Mouse (Mus musculus) forebrain, embryonic 14.5 days (tissue): ENCODE measurements around the gene Socs1. TPM values are rescaled to one million over a fixed set of nuclear protein-coding genes. Genes with fewer than 3 reads are reported as not detected.

ENCODE experiments used
- ATAC-seq: fragments of 200-750 bp; cut with Nextera tagmentation; 2 replicates; pipeline ENCODE4 v1.8.0; 2017; ENCODE audit warnings: mild to moderate bottlenecking, moderate library complexity
- DNase-seq: peaks from one replicate; pipeline ENCODE4 v3.0.0-alpha.2; 2015; ENCODE audit warnings: low spot score
- H3K27ac ChIP-seq: fragments of 300-500 bp; sonication (generic); 2 replicates; pipeline ENCODE4 v1.5.1; 2014; ENCODE audit warnings: low read depth, mild to moderate bottlenecking, control low read depth, low read length, moderate library complexity
- H3K27me3 ChIP-seq: fragments of 300-500 bp; sonication (generic); replicated peaks from 2 replicates; pipeline ENCODE4 v1.6.1; 2014; ENCODE audit warnings: low read length, control low read depth, mixed read lengths; ENCODE audit not compliant: control insufficient read depth, insufficient read depth
- H3K36me3 ChIP-seq: fragments of 300-500 bp; sonication (generic); 2 replicates; pipeline ENCODE4 v1.6.1; 2014; ENCODE audit warnings: low read length, control low read depth; ENCODE audit not compliant: control insufficient read depth, insufficient read depth
- H3K4me1 ChIP-seq: fragments of 300-500 bp; sonication (generic); 2 replicates; pipeline ENCODE4 v1.6.1; 2014; ENCODE audit warnings: antibody characterized with exemption, low read length, control low read depth; ENCODE audit not compliant: control insufficient read depth, insufficient read depth
- H3K4me2 ChIP-seq: fragments of 300-500 bp; sonication (generic); 2 replicates; pipeline ENCODE4 v1.6.1; 2014; ENCODE audit warnings: mild to moderate bottlenecking, control low read depth, low read length
- H3K4me3 ChIP-seq: fragments of 300-500 bp; sonication (generic); 2 replicates; pipeline ENCODE4 v1.5.1; 2014; ENCODE audit warnings: low read depth, low read length, control low read depth
- H3K9ac ChIP-seq: fragments of 300-500 bp; sonication (generic); 2 replicates; pipeline ENCODE4 v1.6.1; 2014; ENCODE audit warnings: mild to moderate bottlenecking, low read length, control low read depth, moderate library complexity
- H3K9me3 ChIP-seq: fragments of 300-500 bp; sonication (generic); replicated peaks from 2 replicates; pipeline ENCODE4 v1.6.1; 2016; ENCODE audit warnings: low read length, control low read depth, mixed read lengths; ENCODE audit not compliant: control insufficient read depth
- WGBS: fragments of 180-500 bp; shearing (Covaris S2); extraction: QIAGEN DNeasy Blood & Tissue Kit; methylation state at CpG from one replicate; pipeline ENCODE4 v1.1.7; 2014; 5-methylcytosine and 5-hydroxymethylcytosine counted together
- polyA plus RNA-seq: library from polyadenylated mRNA; unstranded; fragments of >200 nt; fragmentation: Nextera tagmentation; extraction: Ambion mirVana; gene quantifications from 2 replicates; pipeline ENCODE4 v1.2.1, GENCODE M21; 2014

Gene Socs1
- polyA plus RNA-seq, result 1.1 and 1.6 TPM in 2 replicates

DNA sequence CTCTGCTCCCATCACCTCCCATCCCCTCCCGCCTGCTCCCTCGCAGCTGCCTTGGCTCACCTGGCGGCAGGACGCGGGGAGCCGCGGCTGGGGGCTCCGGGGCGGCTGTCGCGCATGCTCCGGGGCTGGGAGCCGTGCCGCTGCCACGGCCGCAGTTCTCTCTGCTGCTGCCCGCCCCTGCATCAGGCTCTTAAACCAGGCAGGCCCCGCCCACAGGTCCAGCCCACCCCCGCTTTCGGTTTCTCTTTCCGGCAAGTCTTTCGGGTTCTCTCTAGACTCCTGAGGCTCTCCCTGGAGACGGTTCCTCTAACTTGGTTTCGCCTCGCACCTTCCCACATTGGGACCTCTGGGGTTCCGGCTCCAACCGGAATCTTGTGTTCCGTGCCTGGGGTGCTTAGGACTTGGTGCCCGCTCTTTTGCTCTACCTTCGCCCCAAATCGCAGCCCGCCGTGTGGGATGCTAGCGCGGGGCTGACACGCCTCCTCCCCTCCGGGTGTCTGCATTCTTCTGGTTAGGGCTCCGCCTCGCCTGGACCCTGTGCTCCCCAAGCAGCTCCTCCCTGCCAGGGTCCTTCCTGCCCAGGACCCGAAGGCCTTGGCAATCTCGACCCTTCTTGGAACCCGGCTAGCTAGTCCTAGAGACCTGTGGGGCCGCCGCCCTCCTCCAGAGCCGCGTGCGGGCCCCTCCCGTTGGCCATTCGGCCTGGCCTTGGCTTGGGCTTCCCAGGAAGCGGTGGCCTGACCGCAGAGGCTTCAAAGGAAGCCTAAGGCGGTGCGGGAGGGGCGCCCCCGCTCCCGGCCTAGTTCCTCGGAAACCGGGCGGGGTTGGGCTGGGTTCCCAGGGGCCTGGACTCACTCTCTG lies at the start of gene Socs1:
Gene Socs1, minus strand, starts transcription at position 166 of the 861 bp plus-strand sequence.
- 0 out of 2 replicates have a peak, but pooled peaks cover 9% of the 10 kb centered on the region for H3K27me3 ChIP-seq
- peak within 1 kb of the TSS; percentile 50 for H3K4me3 ChIP-seq
- WGBS, result 0% methylated on average over 43 of the region's 59 CpGs
- ATAC-seq (peak; percentile 88), DNase-seq (peak; percentile 91)
- H3K4me2 ChIP-seq, result peak within 1 kb of the TSS; percentile 97
- no peaks in the 10 kb centered on the region for H3K36me3 ChIP-seq
- peak within 1 kb of the TSS; percentile 70 for H3K27ac ChIP-seq
- peak within 1 kb of the TSS; percentile 67 for H3K9ac ChIP-seq
- no peaks in the 10 kb centered on the region for H3K9me3 ChIP-seq
- H3K4me1 ChIP-seq, result 0 out of 2 replicates have a peak, but pooled peaks cover 3% of the 10 kb centered on the region

DNA sequence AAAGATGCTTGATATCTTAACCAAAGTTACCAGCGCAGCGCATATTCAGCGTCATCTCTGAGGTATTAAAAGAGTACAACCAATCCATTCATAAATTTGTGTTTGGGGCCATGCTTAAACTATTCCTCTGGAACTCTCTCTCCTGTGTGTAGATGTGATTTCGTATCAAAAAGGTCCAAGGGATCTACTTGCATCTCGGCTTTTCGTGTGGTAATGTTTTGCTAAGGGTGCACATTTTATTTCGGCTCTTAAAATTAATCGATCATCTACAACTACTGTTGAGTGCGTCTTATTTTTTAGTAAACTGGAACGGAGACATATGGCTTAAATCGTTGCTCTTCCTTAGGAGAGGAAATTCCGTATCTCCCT lies 49.2 kb upstream of the Socs1 start:
- H3K9ac ChIP-seq, result peak overlapping the region; percentile 68; the same call in 1 of the 2 replicates
- peak; percentile 5; the same call in 1 of the 2 replicates for ATAC-seq
- WGBS, result 8% methylated on average over 12 of the region's 12 CpGs

GRCm38 (mm10) chr16:10828461-10828805 lies 43.1 kb upstream of the Socs1 start:
- Histone ChIP-seq H3K36me3 (no peaks in the 10 kb centered on the region), H3K4me1 (no peaks in the 10 kb centered on the region), H3K9me3 (no peaks in the 10 kb centered on the region), H3K4me2 (no peak overlapping the region), H3K9ac (no peak overlapping the region), H3K27me3 (no peaks in the 10 kb centered on the region), H3K27ac (no peak overlapping the region), H3K4me3 (no peak overlapping the region)
- ATAC-seq (no peak), DNase-seq (no peak)
- WGBS, result 85% methylated on average over 4 of the region's 4 CpGs

More for the DNA sequence above, 49.2 kb upstream of the Socs1 start:
- DNase-seq, result no peak
- 0 out of 2 replicates have a peak, but pooled peaks cover 2% of the 10 kb centered on the region for H3K27me3 ChIP-seq
- no peak overlapping the region for H3K27ac ChIP-seq
- no peaks in the 10 kb centered on the region for H3K9me3 ChIP-seq
- H3K4me1 ChIP-seq, result 0 out of 2 replicates have a peak, but pooled peaks cover 5% of the 10 kb centered on the region
- H3K4me2 ChIP-seq, result peak overlapping the region; percentile 93
- no peaks in the 10 kb centered on the region for H3K36me3 ChIP-seq
- H3K4me3 ChIP-seq, result peak overlapping the region; percentile 77

DNA sequence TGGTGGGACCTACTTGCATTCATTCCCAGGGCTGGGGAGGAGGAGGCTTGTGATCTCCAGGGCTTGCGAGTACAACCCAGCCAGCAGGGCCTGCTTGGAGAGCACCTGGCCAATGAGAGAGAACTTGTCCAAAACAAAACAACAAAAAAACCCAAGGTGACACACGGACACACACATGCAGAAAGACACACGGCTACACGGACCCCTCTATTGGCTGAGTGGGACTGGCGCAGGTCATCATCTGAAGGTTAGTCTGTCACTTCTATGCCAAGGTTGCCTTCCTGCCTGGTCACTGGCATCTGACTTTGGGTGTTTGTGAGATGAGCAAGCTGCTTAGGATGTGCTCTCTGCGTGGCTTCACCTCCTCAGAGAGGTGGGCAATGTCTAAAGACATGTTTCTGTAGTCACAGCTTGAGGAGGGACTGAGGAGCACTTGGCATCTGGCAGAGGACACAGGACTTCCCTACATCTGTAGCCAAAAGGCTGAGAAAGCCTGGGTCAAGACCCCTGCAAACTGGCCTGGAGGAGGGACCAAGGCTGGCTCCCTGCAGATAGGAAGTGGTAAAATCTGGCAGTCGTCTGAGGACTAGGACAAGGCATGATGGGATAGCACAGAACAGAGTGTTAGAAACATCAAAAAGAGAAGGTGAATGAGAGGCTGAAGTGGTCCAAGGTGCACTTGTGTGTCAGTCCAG lies 42.6 kb upstream of the Socs1 start:
- DNase-seq, result no peak
- no peaks in the 10 kb centered on the region for H3K9me3 ChIP-seq
- no peak overlapping the region for H3K9ac ChIP-seq
- H3K27me3 ChIP-seq, result no peaks in the 10 kb centered on the region
- 80% methylated on average over 7 of the region's 7 CpGs for WGBS
- no peak overlapping the region for H3K4me3 ChIP-seq
- no peaks in the 10 kb centered on the region for H3K36me3 ChIP-seq
- no peak overlapping the region for H3K4me2 ChIP-seq
- H3K27ac ChIP-seq, result no peak overlapping the region
- no peak for ATAC-seq
- H3K4me1 ChIP-seq, result no peaks in the 10 kb centered on the region

DNA sequence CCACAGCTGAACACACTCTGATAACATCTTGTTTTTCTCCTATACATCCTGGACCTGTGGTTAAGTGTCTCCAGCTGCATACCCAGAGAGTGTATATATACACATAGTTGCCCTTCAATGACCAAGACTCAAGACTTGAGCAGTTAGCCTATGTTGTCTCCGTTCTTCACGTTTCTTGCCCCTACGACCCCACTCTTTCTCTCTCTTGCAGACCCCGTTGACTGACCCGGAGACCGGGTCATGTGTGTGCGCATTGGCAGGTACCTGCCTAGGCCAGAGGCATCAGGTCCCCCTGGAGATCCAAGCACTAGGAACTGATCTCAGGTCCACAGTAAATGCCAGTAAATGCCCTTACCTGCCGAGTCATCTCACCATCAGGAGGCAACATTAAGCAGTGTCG lies 41.9 kb upstream of the Socs1 start:
- no peaks in the 10 kb centered on the region for H3K9me3 ChIP-seq
- H3K4me1 ChIP-seq, result no peaks in the 10 kb centered on the region
- H3K4me2 ChIP-seq, result no peak overlapping the region
- H3K27me3 ChIP-seq, result no peaks in the 10 kb centered on the region
- H3K36me3 ChIP-seq, result no peaks in the 10 kb centered on the region
- 93% methylated on average over 9 of the region's 9 CpGs for WGBS
- H3K9ac ChIP-seq, result no peak overlapping the region
- DNase-seq (no peak), ATAC-seq (no peak)
- no peak overlapping the region for H3K4me3 ChIP-seq
- H3K27ac ChIP-seq, result no peak overlapping the region

DNA sequence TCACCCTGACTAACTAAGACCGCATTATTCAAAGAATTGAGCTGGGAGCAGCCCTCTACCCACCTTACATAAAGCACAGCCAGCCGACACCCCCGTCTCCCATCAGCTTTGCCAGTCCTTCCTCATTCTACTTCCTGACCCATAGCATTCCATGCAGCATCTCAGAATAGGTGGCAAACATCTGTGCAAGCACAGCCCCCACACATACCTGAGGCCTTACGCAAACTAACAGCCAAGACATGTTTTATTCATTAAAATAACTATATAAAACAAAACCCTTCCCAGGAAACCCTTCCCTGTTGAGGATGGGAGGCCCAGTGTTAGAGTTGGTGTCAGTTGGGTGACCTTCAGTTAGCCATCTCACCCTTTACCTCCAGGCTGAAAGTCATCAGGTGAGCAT lies 40.5 kb upstream of the Socs1 start:
- H3K4me2 ChIP-seq, result no peak overlapping the region
- H3K27me3 ChIP-seq, result no peaks in the 10 kb centered on the region
- H3K9me3 ChIP-seq, result no peaks in the 10 kb centered on the region
- H3K36me3 ChIP-seq, result no peaks in the 10 kb centered on the region
- no peak overlapping the region for H3K27ac ChIP-seq
- no peak overlapping the region for H3K4me3 ChIP-seq
- no peak overlapping the region for H3K9ac ChIP-seq
- H3K4me1 ChIP-seq, result no peaks in the 10 kb centered on the region
- 88% methylated on average over 4 of the region's 4 CpGs for WGBS
- DNase-seq (no peak), ATAC-seq (no peak)

DNA sequence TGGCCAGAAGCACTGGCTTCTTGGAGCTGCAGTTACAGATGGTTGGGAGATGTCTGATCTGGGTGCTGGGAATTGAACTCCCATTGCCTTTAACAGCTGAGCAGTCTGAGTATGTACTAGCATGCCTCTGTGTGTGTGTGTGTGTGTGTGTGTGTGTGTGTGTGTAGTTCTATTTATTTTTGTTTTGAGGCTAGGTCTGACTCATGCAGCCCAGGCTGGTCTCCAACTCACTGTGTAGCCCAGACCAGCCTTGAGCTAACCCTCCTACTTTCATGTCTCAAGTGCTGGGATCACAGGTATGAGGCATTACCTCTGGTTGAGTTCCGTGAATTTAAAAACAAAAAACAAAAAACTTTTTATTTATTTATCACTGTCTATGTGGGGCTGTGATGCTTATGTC lies 39.2 kb upstream of the Socs1 start:
- Histone ChIP-seq H3K9ac (no peak overlapping the region), H3K27ac (no peak overlapping the region), H3K4me1 (no peaks in the 10 kb centered on the region), H3K9me3 (no peaks in the 10 kb centered on the region), H3K27me3 (no peaks in the 10 kb centered on the region), H3K4me3 (no peak overlapping the region), H3K4me2 (no peak overlapping the region), H3K36me3 (no peaks in the 10 kb centered on the region)
- ATAC-seq (no peak), DNase-seq (no peak)
- WGBS, result 84% methylated on average over 1 of the region's 1 CpGs

GRCm38 (mm10) chr16:10821387-10821786 lies 36.1 kb upstream of the Socs1 start:
- DNase-seq (no peak), ATAC-seq (no peak)
- WGBS, result 76% methylated on average over 4 of the region's 4 CpGs
- Histone ChIP-seq H3K9ac (no peak overlapping the region), H3K4me1 (no peaks in the 10 kb centered on the region), H3K36me3 (no peaks in the 10 kb centered on the region), H3K27me3 (no peaks in the 10 kb centered on the region), H3K4me3 (no peak overlapping the region), H3K4me2 (no peak overlapping the region), H3K9me3 (no peaks in the 10 kb centered on the region), H3K27ac (no peak overlapping the region)

GRCm38 (mm10) chr16:10819966-10820365 lies 34.6 kb upstream of the Socs1 start:
- H3K4me1 ChIP-seq, result no peaks in the 10 kb centered on the region
- no peaks in the 10 kb centered on the region for H3K36me3 ChIP-seq
- WGBS, result 79% methylated on average over 3 of the region's 3 CpGs
- ATAC-seq (no peak), DNase-seq (no peak)
- no peaks in the 10 kb centered on the region for H3K27me3 ChIP-seq
- no peaks in the 10 kb centered on the region for H3K9me3 ChIP-seq
- H3K9ac ChIP-seq, result no peak overlapping the region
- no peak overlapping the region for H3K27ac ChIP-seq
- H3K4me3 ChIP-seq, result no peak overlapping the region
- H3K4me2 ChIP-seq, result no peak overlapping the region
